8 mouse cellular contexts compared by ENCODE assay signal in the genomic region with DNA sequence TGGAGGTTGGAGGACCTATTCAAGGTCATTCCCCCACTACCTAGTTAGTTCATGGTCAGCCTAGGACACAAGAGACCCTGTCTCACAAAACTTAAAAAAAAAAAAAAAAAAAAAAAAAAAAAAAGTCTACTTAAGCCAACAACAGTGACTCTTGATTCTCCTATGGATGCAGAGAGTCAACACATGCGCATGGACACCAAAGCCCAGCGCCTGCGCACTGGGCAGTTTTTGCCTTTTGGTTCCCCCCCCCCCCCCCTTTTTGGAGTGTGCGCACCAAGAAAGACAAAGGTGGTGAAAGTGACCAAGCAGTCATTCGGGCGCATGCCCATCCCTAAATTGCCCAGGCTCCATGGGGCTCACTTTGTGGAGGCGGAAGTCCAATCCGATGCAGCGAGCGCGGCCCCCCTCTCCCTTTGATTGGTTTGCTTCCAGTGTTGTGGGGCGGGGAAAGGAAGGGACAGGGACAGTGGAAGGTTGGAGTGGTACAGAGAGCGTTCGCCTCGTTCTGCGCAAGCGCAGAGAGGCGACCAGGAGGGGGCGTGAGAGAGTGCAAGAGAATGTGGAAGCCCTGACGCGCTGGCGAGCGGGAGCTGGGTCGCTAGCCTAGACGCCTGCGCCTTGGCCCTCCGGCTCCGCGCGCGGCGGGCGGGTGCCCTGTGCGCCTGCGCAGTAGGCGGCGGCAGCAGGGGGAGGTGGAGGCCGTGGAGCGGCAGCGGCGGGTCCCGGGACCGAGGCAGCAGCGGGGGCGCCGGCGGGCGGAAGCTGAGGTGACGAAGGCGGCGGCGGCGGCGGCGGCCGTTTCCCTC. TPM values are rescaled to one million over a fixed set of nuclear protein-coding genes. Genes with fewer than 3 reads are reported as not detected.
A peak's percentile ranks its signal among the peaks of the same experiment; 100 is the strongest.
DNase-seq lines count a peak whose midpoint lies in the region; ATAC-seq lines count a peak whose summit lies in the region.

A gene (plus strand): TSS at position 707 of the 806 bp plus-strand sequence.

- H3K27ac ChIP-seq in hindbrain, embryonic 16.5 days (ENCODE audit: low read depth, low read length), result peak within 1 kb of the TSS; percentile 90
- H3K27ac ChIP-seq in macrophage, result peak within 1 kb of the TSS; percentile 51

- 0% methylated on average over 34 of the region's 56 CpGs for WGBS in hindbrain, embryonic 16.5 days
- WGBS in macrophage (ENCODE audit: missing documents), result under 1% methylated on average over 55 of the region's 56 CpGs

- DNase-seq in WW6 (ENCODE audit: low read depth, low spot score), result peak; percentile 100
- peak; percentile 100 for DNase-seq in cerebellum, postnatal 4 days (ENCODE audit: low spot score in 2 of 2)
- DNase-seq in gastrocnemius, adult 18-20 months (ENCODE audit: low spot score), result peak; percentile 100
- DNase-seq in left cerebral cortex, adult 18-20 months (ENCODE audit: low spot score in 2 of 2), result peak; percentile 100
- peak; percentile 100 for DNase-seq in right cerebral cortex, adult 18-20 months
- DNase-seq in urinary bladder, postnatal 10 days (ENCODE audit: low spot score), result peak; percentile 100

- peak within 1 kb of the TSS; percentile 84 for H3K4me2 ChIP-seq in hindbrain, embryonic 16.5 days (ENCODE audit: low read length)

- no peaks in the 10 kb centered on the region for H3K9me3 ChIP-seq in hindbrain, embryonic 16.5 days (ENCODE audit: control insufficient read depth, low read length)

- no peaks in the 10 kb centered on the region for H3K27me3 ChIP-seq in hindbrain, embryonic 16.5 days (replicated peaks; ENCODE audit: control insufficient read depth, insufficient read depth, low read length)

- H3K79me2 ChIP-seq in macrophage (ENCODE audit: inconsistent target), result peaks cover 43% of the 10 kb centered on the region

- H3K4me1 ChIP-seq in hindbrain, embryonic 16.5 days (ENCODE audit: control insufficient read depth, insufficient read depth, low read depth, low read length), result peaks cover 25% of the 10 kb centered on the region

- peak within 1 kb of the TSS; percentile 86 for H3K9ac ChIP-seq in hindbrain, embryonic 16.5 days (ENCODE audit: low read depth, low read length)

- no peaks in the 10 kb centered on the region for H3K36me3 ChIP-seq in hindbrain, embryonic 16.5 days (ENCODE audit: control insufficient read depth, insufficient read depth, low read length)
- no peaks in the 10 kb centered on the region for H3K36me3 ChIP-seq in macrophage (ENCODE audit: inconsistent target)

- ATAC-seq in hindbrain, embryonic 16.5 days, result peak; percentile 99

- H3K4me3 ChIP-seq in hindbrain, embryonic 16.5 days (ENCODE audit: low read length), result peak within 1 kb of the TSS; percentile 88
- peak within 1 kb of the TSS; percentile 71 for H3K4me3 ChIP-seq in macrophage (ENCODE audit: inconsistent target)

RNA-seq across cellular contexts. Expression of the gene that starts here (rescaled TPM):
- 100 to 1,000 TPM; 101 to 106 TPM for total RNA-seq in gastrocnemius, adult 18-20 months (2021)
- polyA plus RNA-seq in hindbrain, embryonic 16.5 days (2015; fragmentation: Nextera tagmentation; extraction: Ambion mirVana), result 32.1 and 34.6 TPM in 2 replicates
- total RNA-seq in left cerebral cortex, adult 18-20 months (2021), result 100 to 1,000 TPM; 148 TPM
- 100 to 1,000 TPM in 16 of 26 experiments, 10 to 100 TPM in 10; 50.3 to 218 (median 119) TPM for total RNA-seq in macrophage (2018; cell fraction: chromatin; rRNA removed)
- 10 to 100 TPM; 26.5 to 42.9 (median 37.6) TPM for total RNA-seq in macrophage (2018; cell fraction: cytosol; rRNA removed)
- total RNA-seq in macrophage (2018; cell fraction: nucleus; rRNA removed), result 10 to 100 TPM; 40.4 to 94.7 (median 62.9) TPM
- 36.0 to 36.7 TPM (median 36.3 TPM) in 3 replicates for polyA plus RNA-seq in macrophage (2018)

Comparison
In these comparisons a context has a peak if more than half of its experiments do, and no peak if none do; other contexts are left out.
1. Peak in every context shown above with its lines: DNase-seq, ATAC-seq, H3K4me3 ChIP-seq and H3K27ac ChIP-seq.